8 mouse cellular contexts compared by ENCODE assay signal in genomic region chr2:94273154-94274021, GRCm38 (mm10).
DNase-seq lines count a peak whose midpoint lies in the region; ATAC-seq and TF ChIP-seq lines count a peak whose summit lies in the region.

No protein-coding gene starts in this region.

- under 1% methylated on average over 70 of the region's 72 CpGs for WGBS in limb, embryonic 10.5 days
- under 1% methylated on average over 51 of the region's 72 CpGs for WGBS in midbrain, embryonic 11.5 days
- WGBS in small intestine, adult 2 months = 2% methylated on average over 72 of the region's 72 CpGs

- H3K9me3 ChIP-seq in limb, embryonic 10.5 days (replicated peaks) = no peaks in the 10 kb centered on the region
- no peaks in the 10 kb centered on the region for H3K9me3 ChIP-seq in midbrain, embryonic 11.5 days (ENCODE audit: control insufficient read depth, low read length)

- H3K4me2 ChIP-seq in midbrain, embryonic 11.5 days = peak overlapping the region; percentile 96

- no peak for TF ChIP-seq CTCF in small intestine, adult 2 months (IDR thresholded peaks at IDR 0.05; ENCODE audit: extremely low read depth, insufficient read length, insufficient replicate concordance, low read depth, low read length)

- H3K4me1 ChIP-seq in limb, embryonic 10.5 days = peaks cover 14% of the 10 kb centered on the region
- H3K4me1 ChIP-seq in midbrain, embryonic 11.5 days (ENCODE audit: control insufficient read depth, insufficient read depth, low read length) = peaks cover 8% of the 10 kb centered on the region
- peaks cover 9% of the 10 kb centered on the region for H3K4me1 ChIP-seq in small intestine, adult 2 months (ENCODE audit: control insufficient read depth, insufficient read depth, insufficient read length, low read length)

- peaks cover 70% of the 10 kb centered on the region for H3K27me3 ChIP-seq in limb, embryonic 10.5 days (ENCODE audit: low read depth, poor library complexity, severe bottlenecking)
- H3K27me3 ChIP-seq in midbrain, embryonic 11.5 days (ENCODE audit: control insufficient read depth, insufficient read depth, low read length) = peaks cover 8% of the 10 kb centered on the region
- H3K27me3 ChIP-seq in small intestine, adult 2 months (ENCODE audit: control insufficient read depth, insufficient read depth, low read length) = peaks cover 10% of the 10 kb centered on the region

- peak; percentile 91 for ATAC-seq in midbrain, embryonic 11.5 days (ENCODE audit: low FRiP score)
- no peak for ATAC-seq in erythroid progenitor cell, adult 5-6 weeks (replicated peaks; ENCODE audit: low FRiP score, poor library complexity, severe bottlenecking)

- peak overlapping the region; percentile 78 for H3K27ac ChIP-seq in limb, embryonic 10.5 days
- no peak overlapping the region for H3K27ac ChIP-seq in midbrain, embryonic 11.5 days (ENCODE audit: low read depth, low read length)
- H3K27ac ChIP-seq in small intestine, adult 2 months (ENCODE audit: insufficient read depth, low read depth, low read length) = no peak overlapping the region

- no peak for TF ChIP-seq POLR2A in small intestine, adult 2 months (IDR thresholded peaks at IDR 0.05; ENCODE audit: low read depth, low read length)

- DNase-seq in adrenal gland, adult 8-10 months = peak; percentile 78
- peak; percentile 66 for DNase-seq in embryo, embryonic 9.5 days (ENCODE audit: extremely low spot score)
- peak; percentile 81 to 87 for DNase-seq in heart, adult 18-20 months
- DNase-seq in kidney, adult 18-20 months = peak; percentile 82
- peak; percentile 78 for DNase-seq in limb, embryonic 10.5 days (ENCODE audit: low spot score)
- peak; percentile 93 for DNase-seq in midbrain, embryonic 11.5 days (ENCODE audit: low spot score, missing footprints)

- H3K9ac ChIP-seq in midbrain, embryonic 11.5 days (ENCODE audit: low read length) = peak overlapping the region; percentile 79

- no peaks in the 10 kb centered on the region for H3K36me3 ChIP-seq in limb, embryonic 10.5 days
- no peaks in the 10 kb centered on the region for H3K36me3 ChIP-seq in midbrain, embryonic 11.5 days (ENCODE audit: control insufficient read depth, insufficient read depth, low read length)
- H3K36me3 ChIP-seq in small intestine, adult 2 months (ENCODE audit: control insufficient read depth, insufficient read depth, low read length) = no peaks in the 10 kb centered on the region

- H3K4me3 ChIP-seq in limb, embryonic 10.5 days = peak overlapping the region; percentile 70
- peak overlapping the region; percentile 58 for H3K4me3 ChIP-seq in midbrain, embryonic 11.5 days (ENCODE audit: low read depth, low read length)
- peak overlapping the region; percentile 63 for H3K4me3 ChIP-seq in small intestine, adult 2 months (ENCODE audit: low read depth, low read length)
